Mouse (Mus musculus): ENCODE results near the gene Pole2. TPM values are rescaled to one million over a fixed set of nuclear protein-coding genes. Genes with fewer than 3 reads are reported as not detected.

Gene Pole2
- polyA plus RNA-seq, 1 experiment, result 2.3 TPM

DNA sequence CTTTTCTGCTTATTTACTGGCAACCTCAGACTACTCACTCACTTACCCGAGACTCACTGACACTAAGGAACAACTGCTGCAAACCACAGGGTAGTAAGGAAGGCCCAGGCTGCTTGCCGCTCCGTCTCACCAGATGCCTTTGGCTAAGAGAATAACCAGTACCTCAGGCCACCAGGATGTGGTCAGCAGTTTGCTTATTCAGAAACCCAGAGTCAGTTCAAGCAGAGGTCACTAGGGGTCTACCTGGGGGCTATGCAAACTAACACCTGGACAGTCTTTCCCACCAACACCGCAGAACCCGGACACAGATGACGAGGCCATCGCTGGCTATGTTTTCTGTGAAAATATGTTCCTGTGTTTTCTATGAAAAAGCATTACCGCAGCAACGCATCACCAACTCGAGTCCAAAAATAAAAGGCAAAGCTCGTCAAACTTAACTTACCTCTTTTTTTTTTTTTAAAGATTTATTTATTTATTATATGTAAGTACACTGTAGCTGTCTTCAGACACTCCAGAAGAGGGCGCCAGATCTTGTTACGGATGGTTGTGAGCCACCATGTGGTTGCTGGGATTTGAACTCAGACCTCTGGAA is 14.7 kb downstream of the Pole2 start:
- peaks cover 80% of the 10 kb centered on the region for H3K36me3 ChIP-seq (replicated peaks; ENCODE audit: low read length)
- no peak overlapping the region for H3K4me3 ChIP-seq (replicated peaks)
- TF ChIP-seq FLI1 (IDR thresholded peaks at IDR 0.05; ENCODE audit: low read length) (no peak), GATA1 (IDR thresholded peaks at IDR 0.05; ENCODE audit: borderline replicate concordance, low read length) (no peak)
- no peaks in the 10 kb centered on the region for H3K27me3 ChIP-seq (replicated peaks)
- no peaks in the 10 kb centered on the region for H3K4me1 ChIP-seq
- H3K9me3 ChIP-seq, result no peaks in the 10 kb centered on the region

DNA sequence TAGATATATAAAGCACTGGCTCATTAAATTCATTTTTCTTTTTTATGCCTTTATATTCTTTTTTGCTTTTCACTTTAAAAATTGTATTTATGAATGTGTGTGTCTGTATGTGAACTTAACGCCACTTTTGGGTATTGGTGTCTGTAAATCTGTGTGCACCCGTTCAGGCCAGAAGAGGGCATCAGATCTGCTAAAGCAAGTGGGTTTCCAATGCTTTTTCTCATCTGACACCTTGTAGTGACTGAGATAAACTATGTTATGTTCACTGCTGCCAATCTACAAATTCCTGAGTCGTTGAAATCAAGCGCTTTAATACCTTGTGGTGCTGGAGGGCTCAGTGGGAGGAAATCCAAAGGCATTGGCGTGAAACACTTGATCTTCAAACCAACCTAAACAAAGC is 16.9 kb downstream of the Pole2 start:
- Histone ChIP-seq H3K9me3 (no peaks in the 10 kb centered on the region), H3K36me3 (replicated peaks; ENCODE audit: low read length) (peaks cover 80% of the 10 kb centered on the region), H3K27me3 (replicated peaks) (no peaks in the 10 kb centered on the region), H3K4me3 (replicated peaks) (no peak overlapping the region), H3K4me1 (no peaks in the 10 kb centered on the region)
- TF ChIP-seq GATA1 (IDR thresholded peaks at IDR 0.05; ENCODE audit: borderline replicate concordance, low read length) (no peak), FLI1 (IDR thresholded peaks at IDR 0.05; ENCODE audit: low read length) (no peak)

DNA sequence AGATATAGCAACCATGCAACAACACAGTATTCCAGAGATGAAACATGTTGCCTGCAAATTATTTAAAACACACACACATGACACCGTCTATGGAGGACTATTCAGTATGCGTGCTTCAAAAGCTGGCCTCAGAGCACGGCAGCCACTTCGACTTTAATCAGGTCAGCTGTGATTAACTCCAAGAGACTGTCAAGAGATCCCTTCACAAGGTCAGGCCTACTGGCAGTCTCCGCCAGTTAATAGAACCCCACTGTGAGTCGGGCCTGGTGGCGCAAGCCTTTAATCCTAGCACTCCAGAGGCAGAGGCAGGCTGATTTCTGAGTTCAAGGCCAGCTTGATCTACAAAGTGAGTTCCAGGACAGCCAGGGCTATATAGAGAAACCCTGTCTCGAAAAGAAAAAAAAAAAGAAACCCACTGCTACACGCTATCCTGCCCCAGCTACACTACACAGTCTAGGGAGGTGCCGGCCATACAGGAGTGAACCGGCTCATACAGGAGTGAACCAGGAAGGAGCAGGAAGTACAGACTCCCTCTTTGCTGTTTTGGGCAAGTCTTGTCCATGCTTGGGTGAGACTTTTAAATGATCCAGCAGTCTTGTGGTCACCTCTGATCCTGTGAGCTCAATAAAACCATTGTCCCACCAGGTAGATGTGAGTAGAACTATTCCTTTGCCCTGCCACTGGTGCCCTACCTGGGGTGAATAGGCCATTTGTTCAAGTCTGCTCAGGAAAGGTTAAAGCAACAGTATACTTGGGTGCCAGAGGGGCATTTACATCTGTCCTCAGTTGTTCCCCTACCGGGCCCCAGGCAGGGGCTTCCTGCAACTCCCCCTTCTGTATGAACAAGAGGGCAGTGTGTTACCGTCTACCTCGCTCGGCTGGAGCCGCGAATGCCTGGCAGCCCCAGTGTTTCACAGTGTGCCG is 17.7 kb downstream of the Pole2 start:
- Histone ChIP-seq H3K4me3 (replicated peaks) (no peak overlapping the region), H3K4me1 (no peaks in the 10 kb centered on the region), H3K36me3 (replicated peaks; ENCODE audit: low read length) (peaks cover 75% of the 10 kb centered on the region), H3K9me3 (no peaks in the 10 kb centered on the region), H3K27me3 (replicated peaks) (no peaks in the 10 kb centered on the region)
- TF ChIP-seq GATA1 (IDR thresholded peaks at IDR 0.05; ENCODE audit: borderline replicate concordance, low read length), result no peak
- TF ChIP-seq FLI1 (IDR thresholded peaks at IDR 0.05; ENCODE audit: low read length), result no peak

DNA sequence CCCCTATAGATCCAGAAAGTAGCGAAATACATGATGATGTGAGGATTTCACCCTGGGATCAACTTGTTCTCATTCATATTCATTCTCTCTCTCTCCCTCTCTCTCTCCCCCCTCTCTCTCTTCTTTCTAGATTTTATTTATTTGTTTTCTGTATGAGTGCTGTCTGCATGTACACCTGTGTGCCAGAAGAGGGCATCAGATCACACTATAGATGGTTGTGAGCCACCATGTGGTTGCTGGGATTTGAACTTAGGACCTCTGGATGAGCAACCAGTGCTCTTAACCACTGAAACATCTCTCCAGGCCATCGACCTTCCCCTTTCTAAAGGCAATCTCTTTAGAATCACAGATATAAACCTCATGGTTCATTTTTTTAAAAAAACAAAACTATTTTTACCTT is 19.5 kb downstream of the Pole2 start:
- H3K36me3 ChIP-seq (replicated peaks; ENCODE audit: low read length), result peaks cover 64% of the 10 kb centered on the region
- no peaks in the 10 kb centered on the region for H3K27me3 ChIP-seq (replicated peaks)
- no peak for TF ChIP-seq GATA1 (IDR thresholded peaks at IDR 0.05; ENCODE audit: borderline replicate concordance, low read length)
- TF ChIP-seq FLI1 (IDR thresholded peaks at IDR 0.05; ENCODE audit: low read length), result no peak
- no peaks in the 10 kb centered on the region for H3K9me3 ChIP-seq
- no peaks in the 10 kb centered on the region for H3K4me1 ChIP-seq
- no peak overlapping the region for H3K4me3 ChIP-seq (replicated peaks)

DNA sequence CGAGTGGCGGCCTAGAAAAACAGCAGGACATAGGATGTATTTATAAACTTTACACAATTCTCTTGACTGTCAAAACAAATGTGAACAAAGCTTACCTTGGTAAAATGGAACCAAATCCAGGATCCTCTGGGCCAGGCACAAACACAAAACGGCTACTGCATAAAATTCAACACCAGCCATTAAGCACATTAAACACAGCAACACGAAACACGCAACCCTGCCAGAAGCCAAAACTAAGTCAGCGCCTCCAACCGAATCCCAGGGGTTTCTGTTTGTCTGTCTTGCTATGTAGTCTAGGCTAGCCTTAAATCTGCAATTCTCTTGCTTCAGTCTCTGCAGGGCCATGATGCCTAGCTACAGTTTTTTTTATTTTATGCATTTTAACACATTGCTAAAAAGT is 20.1 kb downstream of the Pole2 start:
- no peaks in the 10 kb centered on the region for H3K9me3 ChIP-seq
- H3K4me1 ChIP-seq, result no peaks in the 10 kb centered on the region
- peaks cover 65% of the 10 kb centered on the region for H3K36me3 ChIP-seq (replicated peaks; ENCODE audit: low read length)
- no peaks in the 10 kb centered on the region for H3K27me3 ChIP-seq (replicated peaks)
- no peak overlapping the region for H3K4me3 ChIP-seq (replicated peaks)
- TF ChIP-seq GATA1 (IDR thresholded peaks at IDR 0.05; ENCODE audit: borderline replicate concordance, low read length) (no peak), FLI1 (IDR thresholded peaks at IDR 0.05; ENCODE audit: low read length) (no peak)

DNA sequence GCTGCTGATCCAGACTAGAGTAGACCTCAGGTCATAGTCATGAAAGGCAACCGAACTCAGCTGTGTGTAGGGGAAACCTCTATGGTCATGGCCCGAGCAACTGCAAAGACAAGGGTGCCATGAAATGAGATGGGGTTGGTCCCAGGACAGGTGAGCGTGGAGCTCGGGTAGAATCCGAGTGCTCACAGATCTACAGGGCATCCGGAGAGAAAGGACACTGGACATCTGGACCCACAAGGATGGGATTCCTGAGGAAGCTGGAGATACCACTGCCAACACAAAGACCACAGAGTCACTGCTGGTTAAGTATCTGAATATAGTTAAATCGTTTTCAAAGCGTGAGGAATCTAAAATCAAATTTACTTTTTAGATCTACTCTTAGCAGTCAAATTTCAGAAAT is 20.6 kb downstream of the Pole2 start:
- no peak for TF ChIP-seq FLI1 (IDR thresholded peaks at IDR 0.05; ENCODE audit: low read length)
- TF ChIP-seq GATA1 (IDR thresholded peaks at IDR 0.05; ENCODE audit: borderline replicate concordance, low read length), result no peak
- Histone ChIP-seq H3K36me3 (replicated peaks; ENCODE audit: low read length) (peaks cover 68% of the 10 kb centered on the region), H3K4me1 (no peaks in the 10 kb centered on the region), H3K27me3 (replicated peaks) (no peaks in the 10 kb centered on the region), H3K4me3 (replicated peaks) (no peak overlapping the region), H3K9me3 (no peaks in the 10 kb centered on the region)

DNA sequence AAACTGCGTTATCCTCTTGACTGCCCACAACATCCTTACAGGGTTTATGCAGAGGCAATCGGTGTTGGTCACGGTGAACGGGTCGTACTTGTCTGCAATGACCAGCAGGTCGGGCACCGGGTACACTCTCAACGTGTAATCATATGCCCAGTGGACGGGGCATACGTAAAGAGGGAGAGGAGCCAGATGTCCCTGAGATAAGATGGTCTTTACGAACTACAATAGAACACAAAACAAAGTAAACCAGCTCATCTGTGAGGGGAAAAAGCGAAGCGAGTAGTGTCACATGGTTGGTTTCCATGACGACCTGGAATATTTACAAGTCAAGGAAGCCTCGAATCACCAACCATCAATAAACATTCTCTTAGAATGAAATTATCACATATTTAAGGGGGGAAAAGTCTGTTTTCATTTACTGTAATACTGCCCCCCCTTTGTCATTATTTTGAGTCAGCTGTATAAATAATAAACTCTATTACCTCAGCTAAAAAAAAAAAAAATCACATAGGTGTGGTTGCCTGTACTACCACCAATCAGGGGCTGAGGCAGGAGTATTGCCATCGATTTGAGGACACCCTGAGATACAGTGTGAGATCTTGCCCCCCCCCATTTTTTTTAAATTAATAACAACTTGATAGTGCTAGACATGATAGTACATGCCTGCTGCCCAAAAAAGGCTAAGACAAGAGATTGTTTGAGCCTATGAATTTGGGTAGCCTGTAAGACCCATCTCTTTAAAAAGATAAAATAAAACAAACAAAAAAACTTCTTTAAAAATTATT is 23.8 kb downstream of the Pole2 start, which contains the start of gene Gm49384:
Gene Gm49384 (minus strand): TSS at position 216 of the 782 bp plus-strand sequence.
- H3K36me3 ChIP-seq (replicated peaks; ENCODE audit: low read length), result peaks cover 70% of the 10 kb centered on the region
- TF ChIP-seq FLI1 (IDR thresholded peaks at IDR 0.05; ENCODE audit: low read length) (no peak), GATA1 (IDR thresholded peaks at IDR 0.05; ENCODE audit: borderline replicate concordance, low read length) (no peak)
- H3K27me3 ChIP-seq (replicated peaks), result no peaks in the 10 kb centered on the region
- H3K4me3 ChIP-seq (replicated peaks), result no peak within 1 kb of the TSS
- H3K9me3 ChIP-seq, result no peaks in the 10 kb centered on the region
- H3K4me1 ChIP-seq, result peaks cover 5% of the 10 kb centered on the region

DNA sequence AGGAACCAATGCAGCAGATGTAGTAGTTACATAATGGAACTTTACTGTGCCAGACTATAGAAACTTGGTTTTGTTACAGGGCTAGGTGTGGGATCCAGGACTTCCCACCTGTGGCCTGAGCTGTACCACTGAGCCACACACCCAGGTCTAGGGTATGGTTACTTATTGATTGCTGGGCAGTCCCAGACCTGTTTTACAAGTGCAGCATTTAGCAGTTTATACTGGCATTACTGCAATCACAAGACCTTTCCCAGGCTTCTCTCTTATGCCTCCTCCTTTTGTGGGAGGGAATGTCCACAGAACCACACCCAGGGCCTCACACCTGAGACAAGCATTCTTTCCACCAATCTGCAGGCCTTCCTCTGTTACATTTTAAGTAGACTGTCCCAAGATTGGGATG is 29.0 kb downstream of the Pole2 start:
- H3K4me3 ChIP-seq (replicated peaks), result peak overlapping the region; percentile 59
- TF ChIP-seq FLI1 (IDR thresholded peaks at IDR 0.05; ENCODE audit: low read length) (no peak), GATA1 (IDR thresholded peaks at IDR 0.05; ENCODE audit: borderline replicate concordance, low read length) (no peak)
- no peaks in the 10 kb centered on the region for H3K27me3 ChIP-seq (replicated peaks)
- H3K9me3 ChIP-seq, result no peaks in the 10 kb centered on the region
- H3K4me1 ChIP-seq, result peaks cover 27% of the 10 kb centered on the region
- H3K36me3 ChIP-seq (replicated peaks; ENCODE audit: low read length), result peaks cover 43% of the 10 kb centered on the region

DNA sequence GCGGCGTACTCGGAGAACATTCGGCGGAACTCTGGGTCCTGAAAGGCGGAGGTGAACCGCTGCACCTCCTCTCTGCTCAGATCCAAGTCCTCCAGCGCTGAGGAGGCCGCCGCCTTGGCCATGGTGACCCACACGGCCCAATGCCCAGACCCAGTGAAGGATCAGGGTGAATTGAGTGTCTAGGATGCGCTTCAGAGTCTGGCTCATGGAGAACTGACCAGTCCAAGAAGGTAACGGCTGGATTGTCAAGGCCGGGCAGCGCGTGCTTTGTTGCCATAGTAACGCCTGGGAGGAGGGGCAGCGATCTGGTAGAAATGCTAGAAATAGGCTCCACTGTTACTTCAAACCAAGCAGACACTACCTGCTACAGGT is 29.8 kb downstream of the Pole2 start, which contains the start of gene Dnaaf2:
Gene Dnaaf2 (minus strand): TSS at position 266 of the 372 bp plus-strand sequence.
- Histone ChIP-seq H3K4me3 (replicated peaks) (peak within 1 kb of the TSS; percentile 97), H3K27me3 (replicated peaks) (no peaks in the 10 kb centered on the region), H3K36me3 (replicated peaks; ENCODE audit: low read length) (peaks cover 38% of the 10 kb centered on the region), H3K4me1 (peaks cover 28% of the 10 kb centered on the region), H3K9me3 (no peaks in the 10 kb centered on the region)
- TF ChIP-seq FLI1 (IDR thresholded peaks at IDR 0.05; ENCODE audit: low read length), result no peak
